Mouse (Mus musculus): ENCODE results near the gene Fxr2.
A peak's percentile ranks its signal among the peaks of the same experiment; 100 is the strongest.
"Not testable (repeated sequence)": the region's sequence is repeated elsewhere in the genome, so short reads cannot be mapped to it uniquely, and the experiment has no call there.

Gene Fxr2

DNA sequence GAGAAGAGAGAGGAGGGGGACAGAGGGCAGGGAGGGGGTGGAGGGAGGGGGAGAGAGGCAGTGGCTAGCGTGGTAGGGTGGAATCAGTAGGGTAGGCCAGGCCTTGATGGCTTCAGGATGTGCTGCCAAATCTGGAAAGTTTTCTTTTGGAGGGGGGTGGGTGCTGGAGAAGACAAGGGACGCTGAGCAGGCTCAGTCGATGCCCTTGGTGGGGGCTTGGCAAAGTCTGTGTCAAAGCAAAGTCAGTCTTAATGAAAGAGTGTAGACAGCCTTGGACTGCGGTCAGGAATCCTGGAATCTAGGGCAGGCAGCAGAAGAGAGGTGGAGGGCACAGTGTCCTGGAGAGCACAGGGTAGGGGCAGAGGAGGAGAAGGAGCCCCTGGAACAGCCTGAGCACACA lies 21.9 kb upstream of the Fxr2 start:
- no peak for DNase-seq (ENCODE audit: low spot score)

DNA sequence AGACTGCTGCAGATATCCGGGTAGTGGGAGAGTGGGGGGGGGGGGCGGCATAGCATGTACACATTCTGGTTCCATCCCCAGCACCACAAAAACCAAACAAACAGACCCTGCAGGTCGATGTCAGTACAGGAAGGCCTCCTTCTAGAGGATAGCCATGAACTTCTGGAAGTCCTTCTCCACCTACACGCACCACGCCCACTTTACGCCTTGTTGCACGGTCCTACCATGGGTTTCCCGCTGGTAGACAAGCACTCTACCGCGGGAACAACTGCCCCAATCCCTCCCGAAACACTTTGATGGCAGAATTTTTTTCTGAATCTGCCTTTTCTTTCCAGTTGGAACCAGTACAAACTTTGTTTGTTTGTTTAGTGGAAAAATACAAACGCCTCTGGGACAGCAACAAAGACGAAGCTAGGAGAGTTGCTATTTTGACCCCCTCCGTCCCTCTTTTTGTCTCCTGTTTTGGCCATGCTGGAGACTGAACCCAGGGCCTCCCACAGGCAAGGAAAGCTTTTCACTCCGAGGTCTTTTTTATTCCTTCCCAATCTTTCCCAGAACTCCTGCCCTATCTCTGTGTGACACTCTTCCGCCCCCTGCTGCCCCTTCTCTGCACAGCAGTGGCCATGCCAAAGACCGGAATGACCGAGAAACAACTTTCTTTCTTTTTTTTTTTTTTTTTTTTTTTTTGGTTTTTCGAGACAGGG lies 19.1 kb upstream of the Fxr2 start:
- DNase-seq (ENCODE audit: low spot score) = peak; percentile 91

GRCm38 (mm10) chr11:69614257-69614588 lies 18.6 kb upstream of the Fxr2 start:
- not testable (repeated sequence) for DNase-seq (ENCODE audit: low spot score)

DNA sequence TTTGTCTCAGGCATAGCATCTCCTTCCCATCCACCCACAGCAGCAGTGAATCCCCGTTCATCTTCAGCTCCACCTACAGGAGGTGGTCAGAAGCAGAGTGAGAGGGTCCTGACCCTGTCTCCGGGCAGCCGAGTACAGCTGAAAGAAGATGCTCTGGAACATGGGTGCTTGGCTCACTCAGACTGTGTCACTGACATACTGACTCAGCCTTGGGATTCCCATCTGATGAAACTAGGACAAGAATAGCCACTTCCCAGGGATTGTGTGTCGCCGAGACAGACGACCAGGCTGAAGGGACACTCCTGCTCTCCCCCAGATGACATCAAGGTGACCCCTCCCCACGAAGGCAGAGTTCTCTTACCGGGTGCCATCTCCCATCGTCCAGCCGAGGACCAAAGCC lies 16.0 kb upstream of the Fxr2 start:
- no peak for DNase-seq (ENCODE audit: low spot score)

- no peak for DNase-seq (ENCODE audit: low spot score)
These were observed 15.0 kb upstream of the Fxr2 start, which contains the start of gene Shbg for GRCm38 (mm10) chr11:69617805-69618204. Shbg (minus strand) TSS chr11:69617905.

GRCm38 (mm10) chr11:69620394-69621081 lies 12.3 kb upstream of the Fxr2 start:
- DNase-seq (ENCODE audit: low spot score) = no peak

DNA sequence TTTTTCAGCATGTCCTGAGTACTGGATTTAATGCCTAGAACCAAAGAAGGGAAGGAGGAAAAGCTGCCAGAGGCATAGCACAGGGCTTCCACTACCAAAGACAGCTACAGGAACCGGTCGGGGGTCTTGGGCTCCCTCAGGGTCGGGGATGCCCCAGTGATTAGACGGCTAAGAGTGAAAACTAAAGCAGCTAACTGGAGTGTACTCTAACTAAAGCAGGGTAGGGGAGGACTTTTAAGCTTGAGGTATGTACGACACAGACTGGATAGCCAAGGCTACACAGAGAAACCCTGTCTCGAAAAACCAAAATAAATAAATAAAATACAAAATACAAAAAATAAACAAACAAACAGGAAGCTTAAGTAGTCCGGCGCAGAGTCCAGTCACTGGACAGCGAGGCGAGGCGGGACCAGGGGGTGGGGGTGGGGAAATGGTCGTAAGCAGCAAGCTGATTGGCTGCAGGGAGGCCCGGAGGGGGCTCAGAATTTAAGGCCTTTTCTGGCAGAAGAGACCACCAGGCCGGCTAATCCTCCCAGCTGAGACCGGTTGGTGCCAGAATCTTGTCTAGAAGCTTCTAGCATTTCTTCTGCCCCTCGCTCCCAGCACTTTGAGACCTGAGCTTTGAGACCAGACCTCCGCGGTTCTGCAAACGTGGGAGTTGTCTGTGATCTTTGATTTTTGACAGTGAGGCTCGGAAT lies 11.1 kb upstream of the Fxr2 start, which contains the start of gene Sat2:
TSS of gene Sat2 (plus strand) at position 454 of the 698 bp plus-strand sequence.
- DNase-seq (ENCODE audit: low spot score) = peak; percentile 81

GRCm38 (mm10) chr11:69622406-69622805 lies 10.4 kb upstream of the Fxr2 start:
- no peak for DNase-seq (ENCODE audit: low spot score)

GRCm38 (mm10) chr11:69623006-69623405 lies 9.8 kb upstream of the Fxr2 start:
- no peak for DNase-seq (ENCODE audit: low spot score)

DNA sequence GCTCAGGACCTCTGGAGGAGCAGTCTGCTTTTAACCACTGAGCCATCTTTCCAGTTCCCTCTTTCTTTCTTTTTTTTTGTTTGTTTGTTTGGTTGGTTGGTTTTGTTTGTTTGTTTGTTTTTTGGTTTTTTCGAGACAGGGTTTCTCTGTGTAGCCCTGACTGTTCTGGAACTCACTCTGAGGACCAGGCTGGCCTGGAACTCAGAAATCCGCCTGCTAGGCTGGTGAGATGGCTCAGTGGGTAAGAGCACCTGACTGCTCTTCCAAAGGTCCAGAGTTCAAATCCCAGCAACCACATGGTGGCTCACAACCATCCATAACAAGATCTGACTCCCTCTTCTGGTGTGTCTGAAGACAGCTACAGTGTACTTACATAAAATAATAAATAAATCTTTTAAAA lies 8.5 kb upstream of the Fxr2 start:
- not testable (repeated sequence) for DNase-seq (ENCODE audit: low spot score)

DNA sequence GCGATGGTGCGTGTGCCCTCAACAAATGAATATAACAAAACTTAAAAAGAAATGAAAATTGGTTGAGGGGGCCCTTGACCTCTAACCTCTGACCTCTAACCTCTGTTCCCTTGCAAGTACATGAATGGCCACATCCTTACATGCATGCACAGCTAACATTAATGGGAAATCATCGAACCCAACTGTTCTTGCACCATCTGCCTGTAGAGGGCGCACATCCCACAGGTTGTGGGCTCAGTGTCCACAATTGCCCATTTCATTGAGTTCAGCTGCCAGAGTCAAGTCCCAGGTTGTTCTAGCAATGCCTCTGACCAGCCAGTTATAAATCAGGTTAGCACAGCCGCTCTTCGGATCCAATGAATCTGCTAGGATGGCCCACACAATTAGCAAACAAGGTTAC lies 4.5 kb upstream of the Fxr2 start:
- DNase-seq (ENCODE audit: low spot score) = peak; percentile 90

DNA sequence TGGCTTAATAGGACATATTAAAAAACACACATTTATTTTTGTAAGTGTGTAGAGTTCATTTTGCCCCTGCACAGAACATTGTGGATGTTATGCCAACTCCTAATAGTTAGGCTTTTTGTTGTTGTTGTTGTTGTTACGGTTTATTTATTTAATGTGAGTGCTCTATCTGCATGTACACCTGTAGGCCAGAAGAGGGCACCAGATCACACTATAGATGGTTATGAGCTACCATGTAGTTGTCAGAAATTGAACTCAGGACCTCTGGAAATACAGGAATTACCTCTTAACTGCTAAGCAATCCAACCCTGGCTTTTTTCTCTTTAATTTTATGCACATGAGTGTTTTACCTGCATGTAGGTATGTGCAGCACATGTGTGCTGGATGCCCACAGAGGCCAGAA lies 3.0 kb upstream of the Fxr2 start:
- peak; percentile 47 for DNase-seq (ENCODE audit: low spot score)

- DNase-seq (ENCODE audit: low spot score) = no peak
These were observed 507 bp downstream of the Fxr2 start for GRCm38 (mm10) chr11:69633128-69633866.

DNA sequence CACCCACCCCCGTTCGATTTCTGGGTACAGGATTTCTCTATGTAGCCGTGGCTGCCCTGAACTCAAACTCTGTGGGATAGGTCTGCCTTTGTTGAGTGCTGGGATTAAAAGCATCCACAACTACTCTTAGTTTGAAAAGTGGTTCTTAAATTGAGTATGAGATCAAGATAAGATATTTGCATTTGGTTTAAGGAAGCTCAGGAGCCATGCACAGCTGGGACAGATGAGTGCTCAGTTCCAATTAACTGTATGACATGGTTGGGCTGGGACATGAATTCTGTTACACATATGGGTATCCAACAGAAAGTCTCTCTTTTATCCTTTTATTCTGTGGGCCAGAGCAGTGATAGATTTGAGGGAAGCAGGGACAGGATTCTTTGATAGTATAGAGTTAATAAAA lies 2.7 kb downstream of the Fxr2 start:
- DNase-seq (ENCODE audit: low spot score) = no peak

DNA sequence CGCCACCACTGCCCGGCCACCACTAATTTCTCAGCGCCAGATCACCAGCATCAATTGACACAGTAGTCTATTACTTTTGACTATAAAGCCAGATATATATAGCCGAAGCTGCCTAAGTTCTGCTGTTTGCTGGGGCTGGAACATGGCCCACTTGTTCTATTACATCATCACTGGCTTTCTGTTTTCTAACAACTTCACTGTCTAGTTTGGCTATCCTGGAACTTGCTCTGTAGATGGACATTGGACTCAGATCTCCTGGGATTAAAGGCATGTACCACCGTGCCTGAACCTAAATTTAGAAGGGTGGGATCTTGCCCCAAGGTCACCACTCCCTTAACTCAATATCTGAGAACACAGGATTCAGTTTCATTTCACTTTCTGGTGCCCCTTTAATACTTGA lies 13.1 kb downstream of the Fxr2 start:
- no peak for DNase-seq (ENCODE audit: low spot score)

DNA sequence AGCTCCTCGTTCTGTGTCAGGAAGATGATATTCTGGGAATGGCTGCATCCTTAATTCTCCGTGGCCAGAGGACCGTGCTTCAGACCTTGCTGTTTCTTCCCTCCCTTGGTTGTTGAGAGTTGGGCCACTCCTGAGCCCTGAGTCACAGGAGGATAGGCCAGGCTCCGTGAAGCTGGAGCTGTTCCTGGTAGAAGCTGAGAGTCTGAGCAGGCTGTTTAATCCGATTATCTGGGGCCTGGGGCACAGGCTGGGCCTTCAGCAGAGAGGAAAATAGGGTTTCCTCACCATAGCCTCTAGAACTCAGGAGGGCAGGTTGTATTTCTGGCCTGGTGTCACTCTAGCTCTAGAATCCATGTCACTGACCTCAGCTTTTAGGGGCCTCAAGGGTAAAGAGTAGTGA lies 20.6 kb downstream of the Fxr2 start:
- DNase-seq (ENCODE audit: low spot score) = no peak

DNA sequence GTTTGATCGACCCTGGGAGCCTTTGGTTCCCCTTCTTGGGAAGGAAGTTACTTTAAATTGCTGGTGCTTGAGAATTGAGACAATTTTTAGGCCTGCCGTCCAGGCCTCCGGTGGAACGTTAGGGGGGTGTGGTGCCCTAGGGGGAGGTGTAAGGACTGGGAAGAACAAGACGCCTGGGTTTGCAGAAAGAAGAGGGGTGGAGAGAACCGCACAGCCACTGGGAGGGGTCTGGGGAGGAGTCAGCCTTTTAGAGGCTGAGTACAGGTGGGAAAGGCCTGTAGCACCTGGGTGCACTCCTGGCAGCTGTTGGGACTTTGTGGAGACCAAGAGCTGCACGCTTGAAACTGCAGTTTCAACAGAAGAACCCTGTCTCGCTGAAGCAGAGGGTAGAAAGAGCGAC lies 22.0 kb downstream of the Fxr2 start:
- DNase-seq (ENCODE audit: low spot score) = no peak

GRCm38 (mm10) chr11:69655264-69656064 lies 22.7 kb downstream of the Fxr2 start, which contains the start of gene Sox15:
Sox15 (plus strand) TSS chr11:69655314.
- peak; percentile 89 for DNase-seq (ENCODE audit: low spot score)

DNA sequence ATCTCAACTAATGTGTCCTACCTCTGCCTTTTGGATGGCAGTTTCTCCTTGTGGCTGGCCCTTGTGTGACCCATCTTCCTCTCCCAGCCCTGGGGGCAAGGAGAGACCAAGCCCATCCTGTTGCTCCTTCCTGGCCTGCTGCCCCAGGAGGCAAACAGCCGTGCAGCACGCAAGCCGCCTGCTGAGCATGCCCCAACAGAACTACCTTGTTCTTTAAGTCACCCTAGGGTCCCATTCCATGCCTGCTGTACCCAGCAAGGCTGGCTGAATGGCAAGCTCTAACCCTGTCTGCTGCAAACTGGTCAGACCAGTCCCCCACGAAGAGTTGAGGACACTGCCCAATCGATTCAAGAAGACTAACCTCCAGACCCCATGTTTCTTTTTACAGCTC lies 23.3 kb downstream of the Fxr2 start:
- DNase-seq (ENCODE audit: low spot score) = no peak

- peak; percentile 89 for DNase-seq (ENCODE audit: low spot score)
These were observed 24.0 kb downstream of the Fxr2 start for GRCm38 (mm10) chr11:69656617-69657461.

- no peak for DNase-seq (ENCODE audit: low spot score)
These were observed 24.7 kb downstream of the Fxr2 start for GRCm38 (mm10) chr11:69657462-69657881.

All from retina, embryonic 14.5 days (tissue).